Mouse (Mus musculus): ENCODE data around the gene Gabpb2. TPM values are rescaled to one million over a fixed set of nuclear protein-coding genes. Genes with fewer than 3 reads are reported as not detected.

Gabpb2 gene
- polyA plus RNA-seq, 1 experiment from 2014 or later, result 7.7 TPM

DNA sequence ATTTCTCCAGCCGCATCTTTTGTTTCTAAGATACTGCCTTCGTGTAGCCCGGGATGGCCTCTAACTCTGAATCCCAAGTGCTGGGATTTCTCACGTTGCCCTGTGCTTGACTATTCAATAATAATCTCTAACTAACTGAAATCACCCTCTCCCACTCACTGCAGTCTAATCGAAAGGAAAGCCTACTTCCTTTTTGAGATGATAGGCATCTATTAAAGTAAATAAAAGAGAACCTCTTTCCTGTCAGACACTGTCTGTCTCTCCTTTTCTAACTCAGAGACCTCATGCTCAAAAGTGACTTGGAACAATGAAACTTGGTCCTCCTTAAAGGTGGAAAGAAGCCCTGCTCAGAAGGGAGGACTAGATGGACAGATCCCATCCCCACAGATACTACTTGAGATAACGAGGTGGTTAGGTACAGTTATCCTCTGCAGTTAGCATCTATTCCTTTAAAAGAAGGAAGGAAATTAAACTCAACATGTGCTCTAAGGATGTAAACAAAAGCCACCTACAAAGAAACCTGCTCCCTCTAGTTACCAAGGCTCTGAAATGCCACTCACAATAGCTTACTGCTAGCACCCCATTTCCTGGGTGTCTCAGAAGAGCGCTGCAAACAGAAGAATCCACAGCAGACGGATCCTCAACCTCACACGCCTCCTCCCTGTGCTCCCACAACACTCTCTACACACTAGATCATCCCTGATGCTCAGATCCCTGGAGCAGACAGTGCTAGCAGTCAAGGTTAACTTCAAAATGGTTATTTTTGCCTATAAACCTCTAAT lies 32.7 kb downstream of the Gabpb2 start:
- 84% methylated on average over 9 of the region's 9 CpGs for WGBS
- Histone ChIP-seq H3K4me2 (no peak overlapping the region), H3K27ac (ENCODE audit: poor library complexity, severe bottlenecking) (no peak overlapping the region), H3K4me1 (replicated peaks) (no peaks in the 10 kb centered on the region), H3K9me3 (replicated peaks) (no peaks in the 10 kb centered on the region), H3K9ac (no peak overlapping the region), H3K27me3 (replicated peaks) (no peaks in the 10 kb centered on the region), H3K4me3 (no peak overlapping the region), H3K36me3 (peaks cover 75% of the 10 kb centered on the region)
- no peak for ATAC-seq (ENCODE audit: insufficient number of reproducible peaks, low FRiP score)

DNA sequence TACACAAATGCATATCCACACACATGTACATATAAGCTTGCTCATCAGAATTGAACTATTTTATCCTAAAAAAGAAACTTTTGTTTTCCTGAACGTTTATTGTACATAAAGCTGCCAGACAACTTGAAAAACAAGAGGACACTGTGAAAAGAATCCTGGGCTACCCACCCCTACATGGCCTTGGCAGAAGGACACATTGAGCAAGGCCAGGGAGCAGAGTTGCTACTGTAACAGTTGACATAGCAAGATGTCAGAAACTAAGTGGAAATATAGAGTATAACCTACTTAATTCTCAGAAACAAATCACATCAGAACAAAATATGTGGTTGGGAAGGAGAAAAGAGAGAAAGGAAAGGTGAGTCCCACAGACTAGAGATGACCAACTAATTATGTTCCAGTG lies 35.9 kb downstream of the Gabpb2 start:
- no peak for ATAC-seq (ENCODE audit: insufficient number of reproducible peaks, low FRiP score)
- H3K27ac ChIP-seq (ENCODE audit: poor library complexity, severe bottlenecking), result no peak overlapping the region
- H3K4me3 ChIP-seq, result no peak overlapping the region
- no peak overlapping the region for H3K4me2 ChIP-seq
- 57% methylated on average over 1 of the region's 1 CpGs for WGBS
- H3K36me3 ChIP-seq, result peaks cover 44% of the 10 kb centered on the region
- no peaks in the 10 kb centered on the region for H3K4me1 ChIP-seq (replicated peaks)
- no peaks in the 10 kb centered on the region for H3K9me3 ChIP-seq (replicated peaks)
- H3K27me3 ChIP-seq (replicated peaks), result 0 out of 2 replicates have a peak, but pooled peaks cover 3% of the 10 kb centered on the region
- H3K9ac ChIP-seq, result no peak overlapping the region

DNA sequence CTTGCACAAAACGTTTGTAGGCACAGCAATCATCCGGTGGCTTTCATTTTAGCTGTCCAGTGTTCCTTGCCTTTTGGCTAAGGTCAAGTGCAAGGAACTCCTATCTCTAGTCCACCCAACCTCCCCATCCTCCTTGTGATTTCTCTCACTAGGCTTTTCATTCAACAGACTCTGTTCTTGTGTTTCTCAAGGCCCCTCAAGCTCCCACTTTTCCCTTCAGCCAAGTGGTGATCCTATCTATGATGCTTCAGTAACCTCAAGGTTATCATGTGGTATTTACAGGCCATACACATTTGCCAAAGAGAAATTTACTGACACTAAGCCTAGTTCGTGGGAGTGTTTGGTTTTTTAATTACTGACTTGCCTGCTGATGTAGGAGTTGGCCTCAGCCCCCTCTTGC lies 37.8 kb downstream of the Gabpb2 start:
- Histone ChIP-seq H3K4me1 (replicated peaks) (no peaks in the 10 kb centered on the region), H3K9me3 (replicated peaks) (no peaks in the 10 kb centered on the region), H3K27me3 (replicated peaks) (0 out of 2 replicates have a peak, but pooled peaks cover 3% of the 10 kb centered on the region), H3K4me3 (no peak overlapping the region), H3K4me2 (no peak overlapping the region), H3K9ac (no peak overlapping the region), H3K36me3 (peaks cover 28% of the 10 kb centered on the region), H3K27ac (ENCODE audit: poor library complexity, severe bottlenecking) (no peak overlapping the region)
- ATAC-seq (ENCODE audit: insufficient number of reproducible peaks, low FRiP score), result no peak
- 63% methylated on average over 3 of the region's 3 CpGs for WGBS

DNA sequence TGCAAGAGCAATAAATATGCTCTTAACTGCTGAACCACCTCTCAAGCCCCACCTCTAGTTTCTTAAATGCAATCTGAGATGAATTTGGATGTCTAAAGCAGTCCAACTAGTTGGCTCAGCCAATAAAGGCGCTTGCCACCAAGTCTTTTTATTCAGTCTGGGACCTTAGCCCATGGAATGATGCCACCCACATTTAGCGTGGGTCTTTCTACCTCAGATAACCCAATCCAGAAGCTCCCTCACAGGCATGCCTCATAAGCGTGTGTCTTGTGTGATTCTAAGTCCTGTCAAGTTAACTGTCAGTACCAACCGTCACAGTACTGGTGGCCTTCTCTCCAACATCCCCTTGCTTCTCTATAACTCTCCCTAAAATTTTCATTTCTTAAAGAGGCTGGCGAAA lies 38.8 kb downstream of the Gabpb2 start:
- no peak overlapping the region for H3K9ac ChIP-seq
- H3K9me3 ChIP-seq (replicated peaks), result no peaks in the 10 kb centered on the region
- H3K4me3 ChIP-seq, result no peak overlapping the region
- H3K4me1 ChIP-seq (replicated peaks), result peaks cover 2% of the 10 kb centered on the region
- peaks cover 4% of the 10 kb centered on the region; the same call in 1 of the 2 replicates for H3K27me3 ChIP-seq (replicated peaks)
- no peak overlapping the region for H3K27ac ChIP-seq (ENCODE audit: poor library complexity, severe bottlenecking)
- WGBS, result 85% methylated on average over 5 of the region's 5 CpGs
- H3K36me3 ChIP-seq, result peaks cover 19% of the 10 kb centered on the region
- ATAC-seq (ENCODE audit: insufficient number of reproducible peaks, low FRiP score), result no peak
- H3K4me2 ChIP-seq, result no peak overlapping the region

DNA sequence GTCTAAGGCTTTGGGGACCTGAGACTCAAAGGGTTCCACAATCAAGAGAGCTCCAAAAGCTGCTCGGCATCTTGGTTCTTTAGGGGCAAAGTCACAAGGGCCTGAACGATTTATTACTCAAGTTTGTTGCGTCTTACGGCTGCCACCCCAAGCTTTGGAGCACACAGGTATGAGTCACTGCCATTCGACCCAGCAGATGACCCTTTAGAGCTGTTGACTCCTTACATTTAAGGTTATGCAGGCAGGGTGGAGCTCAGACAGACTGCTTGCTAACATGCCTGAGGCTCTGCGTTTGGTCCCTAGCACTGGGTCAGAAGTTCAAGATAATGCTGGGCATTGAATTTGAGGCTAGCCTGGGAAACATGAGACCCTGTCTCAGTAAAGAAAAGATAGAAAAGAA lies 40.1 kb downstream of the Gabpb2 start:
- ATAC-seq (ENCODE audit: insufficient number of reproducible peaks, low FRiP score), result no peak
- Histone ChIP-seq H3K4me1 (replicated peaks) (peaks cover 16% of the 10 kb centered on the region), H3K27me3 (replicated peaks) (peaks cover 17% of the 10 kb centered on the region), H3K9me3 (replicated peaks) (0 out of 2 replicates have a peak, but pooled peaks cover 3% of the 10 kb centered on the region), H3K4me3 (no peak overlapping the region), H3K4me2 (no peak overlapping the region), H3K27ac (ENCODE audit: poor library complexity, severe bottlenecking) (no peak overlapping the region), H3K36me3 (peaks cover 8% of the 10 kb centered on the region; the same call in 1 of the 2 replicates), H3K9ac (no peak overlapping the region)
- 69% methylated on average over 6 of the region's 6 CpGs for WGBS

DNA sequence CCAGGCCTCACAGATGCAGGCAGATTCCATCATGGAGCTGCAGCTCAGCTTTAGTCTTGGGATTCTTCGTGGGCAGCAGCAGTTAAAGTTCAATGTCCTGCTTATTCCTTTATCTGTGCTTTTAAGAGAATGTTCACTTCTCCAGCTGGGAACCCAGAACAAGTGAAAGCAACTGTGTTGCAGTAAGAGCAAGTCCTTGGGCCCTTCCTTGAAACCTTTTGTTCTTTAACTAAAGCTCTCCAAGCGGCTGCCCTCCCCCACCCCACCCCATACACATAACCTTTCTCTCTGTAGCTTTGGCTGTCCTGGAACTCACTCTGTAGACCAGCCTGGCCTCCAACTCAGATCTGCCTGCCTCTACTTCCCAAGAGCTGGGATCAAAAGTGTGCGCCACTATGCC lies 41.2 kb downstream of the Gabpb2 start:
- 64% methylated on average over 3 of the region's 3 CpGs for WGBS
- Histone ChIP-seq H3K27ac (ENCODE audit: poor library complexity, severe bottlenecking) (no peak overlapping the region), H3K4me1 (replicated peaks) (peaks cover 21% of the 10 kb centered on the region), H3K4me3 (no peak overlapping the region), H3K9me3 (replicated peaks) (0 out of 2 replicates have a peak, but pooled peaks cover 6% of the 10 kb centered on the region), H3K27me3 (replicated peaks) (peaks cover 28% of the 10 kb centered on the region), H3K4me2 (no peak overlapping the region), H3K9ac (no peak overlapping the region), H3K36me3 (peaks cover 13% of the 10 kb centered on the region; the same call in 1 of the 2 replicates)
- no peak for ATAC-seq (ENCODE audit: insufficient number of reproducible peaks, low FRiP score)

DNA sequence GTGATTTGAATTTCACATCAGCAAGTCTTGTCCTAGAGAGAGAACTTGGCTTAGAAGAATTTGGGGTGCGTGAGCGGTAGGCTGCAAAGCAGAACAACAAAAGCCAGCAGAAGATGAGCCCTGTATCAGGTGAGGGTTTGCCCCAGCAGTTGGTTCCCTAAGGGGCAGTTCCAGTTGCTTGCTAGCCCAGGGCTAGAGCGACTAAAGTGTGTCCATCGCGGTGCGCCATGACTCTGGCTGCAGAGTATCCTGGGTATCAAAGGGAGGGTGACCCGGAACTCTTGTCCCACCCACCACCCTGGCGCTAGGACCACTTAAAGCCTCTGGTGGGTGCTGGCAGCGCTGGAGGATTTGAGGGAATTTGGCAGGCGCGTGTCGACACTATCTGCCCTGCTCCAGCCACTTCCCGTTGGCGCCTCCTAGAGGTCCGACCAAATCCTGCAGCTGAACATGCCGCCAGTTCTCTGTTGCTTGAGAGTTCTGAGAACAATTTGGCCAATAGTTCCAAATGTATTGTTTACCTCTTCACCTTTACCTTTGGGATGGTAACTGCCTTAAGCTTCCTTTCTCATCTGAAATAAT lies 43.6 kb downstream of the Gabpb2 start:
- H3K36me3 ChIP-seq, result peaks cover 32% of the 10 kb centered on the region
- H3K4me3 ChIP-seq, result peak overlapping the region; percentile 45
- H3K27me3 ChIP-seq (replicated peaks), result peaks cover 50% of the 10 kb centered on the region
- no peak for ATAC-seq (ENCODE audit: insufficient number of reproducible peaks, low FRiP score)
- WGBS, result 2% methylated on average over 16 of the region's 16 CpGs
- peaks cover 21% of the 10 kb centered on the region for H3K4me1 ChIP-seq (replicated peaks)
- 0 out of 2 replicates have a peak, but pooled peaks cover 6% of the 10 kb centered on the region for H3K9me3 ChIP-seq (replicated peaks)
- no peak overlapping the region for H3K27ac ChIP-seq (ENCODE audit: poor library complexity, severe bottlenecking)
- H3K4me2 ChIP-seq, result peak overlapping the region; percentile 77
- H3K9ac ChIP-seq, result peak overlapping the region; percentile 70; the same call in 1 of the 2 replicates

DNA sequence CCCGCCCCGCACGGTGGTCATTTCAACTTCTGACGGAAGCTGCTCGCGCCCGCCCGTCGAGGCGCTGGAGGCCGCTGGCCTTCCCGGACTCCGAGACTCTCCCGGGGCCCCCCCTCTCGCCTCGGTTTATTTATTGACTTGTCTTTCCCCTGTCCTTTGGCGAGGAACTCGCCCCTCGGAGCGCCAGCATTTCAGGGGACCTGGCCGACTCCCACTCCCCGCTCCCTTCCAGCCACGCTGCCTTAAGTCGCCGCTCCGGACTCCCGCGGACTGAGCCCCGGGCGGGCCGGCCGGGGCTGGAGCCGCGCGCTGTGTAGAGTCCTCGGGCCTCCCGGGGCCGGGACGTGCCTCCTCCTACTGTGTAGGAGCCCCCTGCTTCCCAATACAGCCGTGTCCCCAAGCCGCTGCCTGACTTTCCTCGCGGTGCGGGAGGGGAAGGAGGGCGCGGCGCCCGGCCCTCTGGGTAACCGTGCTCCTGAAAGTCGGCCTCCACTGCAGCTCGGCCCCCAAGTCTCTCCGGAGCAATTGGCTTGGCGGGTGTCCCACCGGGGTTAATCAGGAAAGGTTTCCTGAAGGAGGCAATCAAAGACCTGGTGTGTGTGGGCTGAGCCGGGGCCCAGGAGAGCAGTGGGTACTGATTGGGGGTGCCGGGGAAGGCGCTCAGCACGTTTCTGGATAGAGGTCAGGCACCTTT lies 44.3 kb downstream of the Gabpb2 start:
- peak; percentile 24; the same call in 1 of the 2 replicates for ATAC-seq (ENCODE audit: insufficient number of reproducible peaks, low FRiP score)
- WGBS, result 2% methylated on average over 57 of the region's 58 CpGs
- peaks cover 52% of the 10 kb centered on the region for H3K27me3 ChIP-seq (replicated peaks)
- H3K4me2 ChIP-seq, result peak overlapping the region; percentile 77
- peak overlapping the region; percentile 45 for H3K4me3 ChIP-seq
- peak overlapping the region; percentile 70 for H3K9ac ChIP-seq
- H3K4me1 ChIP-seq (replicated peaks), result peaks cover 21% of the 10 kb centered on the region
- no peak overlapping the region for H3K27ac ChIP-seq (ENCODE audit: poor library complexity, severe bottlenecking)
- peaks cover 38% of the 10 kb centered on the region for H3K36me3 ChIP-seq
- 0 out of 2 replicates have a peak, but pooled peaks cover 6% of the 10 kb centered on the region for H3K9me3 ChIP-seq (replicated peaks)

DNA sequence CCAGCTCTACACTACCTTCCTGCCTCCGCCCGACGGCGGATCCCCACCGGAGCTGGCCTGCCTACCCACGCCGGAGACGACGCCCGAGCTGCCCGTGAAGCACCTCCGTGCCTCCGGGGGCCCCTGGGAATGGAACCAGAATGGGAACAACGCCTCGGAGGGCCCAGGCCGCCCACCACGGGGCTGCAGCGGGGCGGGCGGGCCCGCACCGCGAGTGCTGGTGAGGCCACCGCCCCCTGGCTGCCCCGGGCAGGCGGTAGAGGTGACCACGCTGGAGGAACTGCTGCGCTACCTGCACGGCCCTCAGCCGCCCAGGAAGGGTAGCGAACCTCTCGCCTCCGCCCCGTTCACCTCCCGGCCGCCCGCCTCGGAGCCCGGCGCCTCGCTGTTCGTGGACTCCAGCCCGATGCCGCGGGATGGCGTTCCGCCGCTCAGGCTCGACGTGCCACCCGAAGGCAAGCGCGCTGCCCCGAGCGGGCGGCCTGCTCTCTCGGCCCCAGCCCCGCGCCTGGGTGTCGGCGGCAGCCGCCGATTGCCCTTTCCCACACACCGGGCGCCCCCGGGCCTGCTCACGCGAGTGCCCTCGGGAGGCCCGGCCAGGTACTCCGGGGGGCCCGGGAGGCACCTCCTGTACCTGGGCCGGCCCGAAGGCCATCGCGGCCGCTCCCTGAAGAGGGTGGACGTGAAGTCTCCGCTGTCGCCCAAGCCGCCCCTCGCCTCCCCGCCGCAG lies 45.0 kb downstream of the Gabpb2 start:
- peaks cover 21% of the 10 kb centered on the region for H3K4me1 ChIP-seq (replicated peaks)
- peak overlapping the region; percentile 45 for H3K4me3 ChIP-seq
- peaks cover 41% of the 10 kb centered on the region for H3K36me3 ChIP-seq
- peak overlapping the region; percentile 70; the same call in 1 of the 2 replicates for H3K9ac ChIP-seq
- 16% methylated on average over 76 of the region's 84 CpGs for whole genome bisulfite sequencing
- ATAC-seq (ENCODE audit: insufficient number of reproducible peaks, low FRiP score), result no peak
- H3K27me3 ChIP-seq (replicated peaks), result peaks cover 56% of the 10 kb centered on the region
- no peak overlapping the region for H3K27ac ChIP-seq (ENCODE audit: poor library complexity, severe bottlenecking)
- H3K9me3 ChIP-seq (replicated peaks), result 0 out of 2 replicates have a peak, but pooled peaks cover 6% of the 10 kb centered on the region
- peak overlapping the region; percentile 77 for H3K4me2 ChIP-seq

DNA sequence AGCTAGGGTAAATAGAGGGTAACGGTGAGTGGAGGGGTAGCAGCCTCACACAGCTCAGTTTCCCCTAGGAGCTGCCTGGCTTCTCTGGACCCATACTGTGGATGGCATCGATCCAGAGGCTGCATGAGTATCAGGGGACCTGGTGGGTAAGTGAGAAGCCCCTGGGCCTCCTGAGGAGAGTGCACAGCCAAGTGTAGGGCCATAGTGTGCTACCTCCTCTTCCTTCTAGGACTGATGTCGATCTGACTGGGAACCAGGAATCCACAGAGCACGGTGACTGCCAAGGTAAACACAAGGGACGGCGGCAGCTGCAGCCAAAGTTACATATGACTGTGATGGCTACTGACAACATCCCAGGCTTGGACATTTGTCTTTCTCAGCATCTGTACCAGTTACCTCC lies 46.6 kb downstream of the Gabpb2 start:
- 59% methylated on average over 6 of the region's 6 CpGs for WGBS
- H3K27ac ChIP-seq (ENCODE audit: poor library complexity, severe bottlenecking), result no peak overlapping the region
- no peak overlapping the region for H3K4me2 ChIP-seq
- peaks cover 21% of the 10 kb centered on the region for H3K4me1 ChIP-seq (replicated peaks)
- no peak for ATAC-seq (ENCODE audit: insufficient number of reproducible peaks, low FRiP score)
- peaks cover 48% of the 10 kb centered on the region for H3K36me3 ChIP-seq
- no peak overlapping the region for H3K9ac ChIP-seq
- peaks cover 56% of the 10 kb centered on the region for H3K27me3 ChIP-seq (replicated peaks)
- H3K4me3 ChIP-seq, result no peak overlapping the region
- H3K9me3 ChIP-seq (replicated peaks), result 0 out of 2 replicates have a peak, but pooled peaks cover 6% of the 10 kb centered on the region
